Mouse (Mus musculus) heart, postnatal 0 days (tissue): Measurements from ENCODE around the gene Lyrm4.

ENCODE experiments used
- CTCF ChIP-seq: IDR thresholded peaks from 2 replicates; pipeline ENCODE4 v1.5.1; 2016; ENCODE audit warnings: antibody characterized with exemption, control low read depth, low read depth
- EP300 ChIP-seq: IDR thresholded peaks from 2 replicates; pipeline ENCODE4 v1.6.1; 2016; ENCODE audit warnings: antibody characterized with exemption, low read depth

GRCm38 (mm10) chr13:36088168-36088567 lies 29.2 kb downstream of the Lyrm4 start:
- TF ChIP-seq CTCF: no peak
- TF ChIP-seq EP300: no peak
